Mouse (Mus musculus) cerebellum, adult 9-10 months (tissue): ENCODE data around the gene Syt14.

Source experiments
- DNase-seq: peaks from one replicate; pipeline ENCODE4 v3.0.0; 2022

The Syt14 gene

DNA sequence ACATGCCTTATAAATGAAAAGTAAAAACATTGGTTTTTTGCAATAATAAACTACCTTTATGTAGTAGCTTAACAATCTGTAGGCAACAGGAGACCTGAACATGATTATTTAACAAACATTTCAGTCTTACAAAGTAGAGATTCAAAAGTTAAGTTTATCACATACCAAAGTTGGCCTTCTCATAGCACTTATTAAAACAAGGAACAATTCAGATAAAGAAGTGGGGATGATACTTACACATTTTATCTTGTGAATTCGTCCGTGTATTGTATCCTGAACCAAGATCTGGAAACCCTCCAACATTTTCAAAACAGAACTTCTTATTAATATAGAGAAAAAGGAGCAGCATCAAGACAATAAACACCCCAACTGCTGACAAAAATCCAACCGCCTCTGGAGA lies 49.1 kb downstream of the Syt14 start:
- no peak for DNase-seq

DNA sequence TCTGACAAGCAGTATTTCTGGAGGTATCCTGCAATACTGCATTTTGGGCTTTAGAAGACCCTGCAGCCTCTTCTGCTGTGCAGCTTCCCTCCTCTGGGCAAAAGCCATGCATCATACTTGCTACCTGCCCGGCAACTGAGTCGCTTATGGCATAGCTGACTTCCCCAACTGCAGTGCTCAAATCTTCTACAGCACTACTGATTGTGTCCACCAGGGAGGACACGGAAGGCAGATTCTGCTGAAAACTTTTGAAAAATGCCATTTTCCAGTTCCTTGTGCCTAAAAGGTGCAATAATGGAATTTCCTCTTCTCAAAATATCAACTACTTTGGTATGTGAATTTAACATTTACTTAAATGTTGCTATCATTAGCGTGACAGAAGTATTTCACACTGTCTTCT lies 51.2 kb downstream of the Syt14 start:
- no peak for DNase-seq

DNA sequence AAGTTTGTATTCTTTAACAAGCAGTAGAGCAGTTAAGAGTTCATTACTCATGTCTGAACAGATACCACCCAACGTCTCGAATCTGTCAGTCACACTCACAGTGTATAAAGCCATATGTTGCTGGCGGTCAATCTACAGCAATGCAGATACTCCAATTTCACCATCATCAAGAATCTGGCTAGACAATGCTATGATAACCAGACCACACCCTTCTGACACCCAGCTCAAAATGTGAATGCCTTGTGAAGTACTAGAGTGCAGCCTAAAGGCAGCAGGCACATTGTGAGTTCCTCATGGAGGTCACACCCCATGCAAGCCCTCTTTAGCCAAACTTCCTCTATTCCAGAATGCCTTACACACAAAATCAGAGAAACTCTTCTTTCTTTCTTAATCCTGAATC lies 53.9 kb downstream of the Syt14 start:
- no peak for DNase-seq

DNA sequence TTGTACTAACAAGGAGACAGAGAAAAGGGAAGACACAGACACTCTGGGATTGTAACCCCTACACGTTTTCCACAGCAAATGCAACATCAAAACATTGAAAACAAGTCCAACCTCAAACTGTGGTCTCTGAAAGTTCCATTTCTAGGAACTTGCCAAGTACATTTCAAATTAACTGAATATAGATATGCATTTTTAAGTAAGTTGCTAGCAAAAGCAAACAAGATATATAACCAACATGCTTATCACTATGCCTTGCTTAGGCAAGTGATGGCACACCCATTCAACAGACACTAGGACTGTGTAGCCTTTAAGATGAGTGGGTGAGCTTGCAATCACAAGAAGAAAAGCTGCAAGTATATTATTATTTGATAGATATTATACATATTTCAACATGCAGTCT lies 54.5 kb downstream of the Syt14 start:
- DNase-seq: no peak

DNA sequence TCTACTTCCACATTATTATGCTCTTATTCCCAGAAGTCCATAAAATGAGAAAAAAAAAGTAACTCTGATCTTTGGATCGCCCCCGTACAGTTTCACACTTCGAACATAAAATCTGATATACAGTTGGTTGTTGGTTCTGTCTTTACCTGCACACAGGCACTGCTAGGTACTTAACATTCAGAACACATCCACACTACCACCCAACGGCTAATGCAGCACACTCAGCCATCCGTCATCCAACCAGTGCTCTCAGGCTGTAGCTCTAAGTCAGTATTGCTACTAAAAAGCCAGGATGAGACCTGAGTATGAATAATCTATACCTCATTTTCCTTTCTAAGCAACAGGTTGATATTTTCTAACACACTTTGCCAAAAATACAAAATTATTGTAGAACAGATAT lies 73.3 kb downstream of the Syt14 start:
- no peak for DNase-seq

DNA sequence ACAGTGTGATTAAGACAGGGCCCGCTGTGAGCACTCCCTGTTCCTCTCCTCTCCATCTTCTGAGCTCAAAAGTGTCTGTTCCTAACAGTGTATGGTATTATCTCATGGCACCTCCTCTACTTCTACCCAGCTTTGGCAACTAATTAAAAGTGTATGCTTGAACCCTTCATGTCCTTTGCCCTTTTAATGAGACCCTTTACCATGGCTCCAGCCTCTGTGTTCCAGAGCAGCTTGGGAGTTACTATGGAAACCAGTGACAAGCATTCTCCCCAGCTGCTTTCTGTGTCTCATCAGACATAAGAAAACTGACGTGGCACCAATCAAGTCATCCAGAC lies 87.8 kb downstream of the Syt14 start:
- no peak for DNase-seq

DNA sequence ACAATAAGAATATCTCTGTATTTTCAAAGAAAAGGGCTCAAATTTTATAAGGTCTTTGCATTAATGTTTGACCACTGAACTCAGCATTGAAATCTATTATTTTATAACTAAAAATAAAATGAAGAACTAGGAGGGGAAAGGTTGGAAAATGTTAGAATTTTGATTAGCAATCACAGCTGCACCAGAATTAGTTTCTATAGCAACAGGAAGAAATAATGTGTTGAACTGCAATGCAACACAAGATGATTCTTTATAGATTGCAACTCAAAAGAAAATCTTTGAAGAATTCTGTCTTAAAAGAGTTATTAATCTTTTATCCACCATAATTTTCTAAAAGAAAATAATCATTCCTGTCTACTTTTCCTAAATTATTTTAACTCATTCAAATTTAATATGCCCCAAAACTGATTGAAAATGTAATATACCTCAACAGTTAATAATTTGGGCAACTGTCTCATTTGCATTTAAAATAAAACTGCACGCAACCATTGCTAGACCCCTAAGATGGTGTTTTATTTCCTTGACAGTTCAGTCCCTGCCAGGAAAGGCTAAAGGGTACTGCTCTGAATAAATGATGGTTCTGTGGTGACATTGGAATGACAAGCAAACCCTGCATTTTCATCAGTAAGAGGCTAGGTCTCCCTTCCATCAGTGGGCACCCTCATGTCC lies 88.3 kb downstream of the Syt14 start:
- DNase-seq: no peak

DNA sequence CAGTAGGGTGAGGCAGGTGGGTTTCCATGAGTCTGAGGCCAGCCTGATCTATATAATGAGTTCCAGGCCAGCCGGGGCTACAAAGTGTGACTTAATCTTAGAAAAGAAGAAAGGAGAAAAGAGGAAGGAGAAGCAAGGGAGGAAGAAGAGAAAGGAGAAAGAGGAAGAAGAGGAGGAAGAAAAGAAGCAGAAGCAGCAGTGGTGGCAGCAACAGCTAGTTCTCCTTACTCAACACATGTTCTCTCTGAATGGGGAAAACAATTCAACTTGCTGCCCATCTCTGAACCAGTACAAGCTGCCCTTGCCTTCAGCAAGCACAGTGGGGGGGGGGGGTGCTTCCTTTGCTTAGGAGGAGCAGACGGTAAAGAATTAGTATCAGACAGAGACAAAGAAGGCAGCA lies 96.5 kb downstream of the Syt14 start:
- DNase-seq: no peak

DNA sequence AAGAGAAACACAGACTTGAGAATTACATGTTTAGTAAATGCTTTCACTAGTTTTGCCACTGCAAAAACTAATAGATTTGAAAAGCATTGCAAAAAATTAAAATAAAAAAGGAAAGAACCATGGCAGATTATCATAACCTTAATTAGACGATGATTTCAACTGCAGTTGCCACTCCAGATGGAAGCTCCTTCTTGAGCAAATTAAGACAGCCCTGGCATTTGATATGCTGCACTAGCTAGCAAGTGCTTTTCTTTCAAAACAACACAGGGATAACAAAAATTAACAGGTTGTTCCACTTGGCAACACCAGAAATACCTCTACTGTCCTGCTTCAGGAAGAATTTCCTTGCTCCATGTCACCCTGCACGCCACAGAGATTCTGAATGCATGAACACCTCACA lies 97.6 kb downstream of the Syt14 start:
- no peak for DNase-seq

DNA sequence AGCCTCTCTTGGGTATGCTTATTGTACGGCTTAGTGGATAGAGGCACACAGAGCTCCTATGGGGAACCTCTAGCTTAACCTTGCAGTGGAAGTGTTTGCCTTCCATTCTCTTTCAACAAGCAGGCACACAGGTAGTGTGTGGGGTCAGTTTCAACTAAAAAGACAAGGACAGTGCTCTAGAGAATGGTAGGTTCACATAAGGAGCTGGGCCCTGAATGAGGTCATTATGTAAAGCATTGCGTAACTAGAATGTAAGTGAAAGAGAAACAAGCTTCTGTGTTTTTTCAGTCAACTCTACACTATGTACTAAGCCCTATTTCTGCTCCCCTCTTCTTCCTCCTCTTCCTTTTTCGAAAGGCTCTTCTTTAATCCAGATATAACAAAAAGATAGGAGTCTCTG lies 103.8 kb downstream of the Syt14 start:
- DNase-seq: no peak

DNA sequence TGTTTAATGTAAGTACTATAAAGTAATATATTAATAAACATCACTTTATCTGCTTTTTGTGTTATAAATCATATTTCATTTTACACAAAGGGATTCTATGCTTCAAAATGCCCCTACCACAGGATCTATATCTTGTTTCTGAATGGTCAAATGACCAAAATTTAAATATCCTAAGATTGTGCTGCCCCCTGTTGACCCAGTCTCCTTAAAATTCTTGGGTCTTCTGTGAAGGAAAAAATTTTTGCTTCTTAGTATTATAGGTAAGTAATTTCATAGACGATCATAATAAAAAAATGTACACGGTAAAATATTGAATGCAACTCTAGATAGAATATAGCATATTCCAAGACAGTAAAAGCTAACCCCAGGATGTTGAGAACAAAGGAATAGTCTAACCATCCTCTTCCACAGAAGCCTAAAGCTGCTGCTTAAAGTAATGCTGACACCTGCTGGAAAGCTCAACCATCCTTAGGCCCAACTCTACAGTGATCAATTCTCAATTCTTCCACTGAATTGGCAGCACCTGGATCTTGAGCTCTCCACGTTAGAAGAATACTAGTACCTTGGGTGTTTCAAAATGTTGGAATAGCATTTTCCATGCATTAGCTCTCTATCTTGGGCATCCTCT lies 123.4 kb downstream of the Syt14 start:
- peak; percentile 15 for DNase-seq

DNA sequence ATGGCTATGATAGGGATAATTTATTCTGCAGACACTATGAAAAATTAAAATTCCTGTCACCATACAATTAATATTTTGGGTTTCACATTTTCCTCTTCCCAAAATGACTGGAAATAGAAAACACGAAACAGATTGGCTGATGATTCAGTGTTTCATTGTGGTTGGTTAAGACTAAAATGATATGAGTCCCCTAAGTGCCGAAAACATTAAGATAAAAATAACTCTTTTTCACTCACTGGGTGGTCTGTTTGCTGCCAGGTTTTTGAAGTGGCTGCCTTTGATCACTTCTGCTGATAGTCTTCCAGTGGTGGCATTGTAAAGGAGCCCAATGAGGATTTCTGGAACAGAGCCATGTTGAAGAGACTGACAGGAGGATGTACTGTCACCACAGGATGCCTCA lies 134.1 kb downstream of the Syt14 start:
- DNase-seq: no peak

DNA sequence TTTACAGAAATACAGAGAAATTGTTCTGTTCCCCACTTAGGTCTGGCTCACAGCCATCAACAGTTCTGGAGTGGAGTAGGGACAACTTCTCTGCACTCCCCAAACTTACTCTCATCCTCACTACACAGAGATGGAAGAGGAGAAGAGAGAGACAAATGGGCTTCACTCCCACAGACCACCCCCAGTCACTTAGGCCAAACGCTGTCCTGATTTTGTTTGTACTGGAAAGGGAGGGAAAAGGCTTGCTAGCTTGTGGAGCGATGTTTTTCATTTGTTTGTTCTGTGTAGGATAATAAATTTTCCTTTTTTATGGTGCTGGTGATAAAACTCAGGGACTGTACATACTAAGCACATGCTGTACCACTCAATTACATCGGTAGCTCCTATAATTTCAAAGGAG lies 134.7 kb downstream of the Syt14 start:
- no peak for DNase-seq

DNA sequence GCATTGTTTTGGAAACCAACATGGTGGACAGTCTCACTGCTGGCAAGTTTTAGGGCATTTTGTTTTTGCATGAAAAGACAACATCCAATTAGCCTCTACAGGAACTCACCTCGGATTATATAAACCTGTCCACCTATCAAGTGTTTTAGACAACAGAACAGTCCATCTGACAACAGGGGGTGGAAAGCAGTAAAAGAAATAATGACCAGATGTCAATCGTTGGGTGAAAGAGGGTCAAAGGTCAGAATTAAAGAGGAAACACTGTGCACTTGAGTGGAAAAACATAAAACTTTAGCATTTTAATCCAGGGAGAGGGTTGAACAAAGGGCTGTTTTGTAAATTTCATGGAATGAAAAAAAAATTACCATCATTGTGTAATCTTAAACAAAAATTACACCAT lies 136.8 kb downstream of the Syt14 start:
- no peak for DNase-seq

DNA sequence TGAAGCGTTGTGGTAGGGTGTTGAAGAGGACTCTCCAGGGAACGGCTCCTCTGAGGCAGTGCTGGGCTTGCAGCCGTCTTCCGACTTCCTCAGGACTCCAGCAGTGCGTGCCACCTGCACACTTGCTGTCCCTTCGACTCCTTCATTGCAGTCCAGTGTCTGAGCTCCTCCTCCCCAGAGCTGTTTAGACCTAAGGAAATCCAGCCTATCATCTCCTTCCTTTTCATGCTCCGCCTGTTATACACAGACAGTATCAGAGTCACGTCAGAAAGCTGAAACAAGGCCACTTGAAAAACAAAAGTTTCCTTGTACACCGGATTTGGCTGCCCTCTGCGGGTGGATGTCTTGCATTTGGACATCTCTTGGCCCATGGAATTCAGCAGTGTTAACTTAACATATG lies 138.4 kb downstream of the Syt14 start:
- peak; percentile 24 for DNase-seq

DNA sequence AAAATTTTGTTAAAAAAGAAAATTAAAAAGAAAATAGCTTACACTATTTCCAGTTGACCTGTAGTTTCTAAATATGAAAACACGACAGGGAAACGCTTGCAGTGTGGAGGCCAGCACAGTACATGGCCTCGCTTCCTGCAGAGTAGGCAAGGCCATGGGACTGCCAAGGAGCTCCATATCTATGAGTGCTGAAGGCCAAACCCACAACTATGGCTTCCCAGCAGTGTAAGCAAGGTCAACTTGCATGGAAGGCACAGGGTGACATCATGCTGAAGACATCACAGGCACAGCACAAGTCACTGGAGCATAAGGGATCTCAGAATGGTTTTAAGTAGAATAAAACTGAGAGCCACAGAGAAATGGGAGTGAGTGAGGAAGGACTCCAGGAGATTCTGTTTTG lies 139.5 kb downstream of the Syt14 start:
- no peak for DNase-seq

DNA sequence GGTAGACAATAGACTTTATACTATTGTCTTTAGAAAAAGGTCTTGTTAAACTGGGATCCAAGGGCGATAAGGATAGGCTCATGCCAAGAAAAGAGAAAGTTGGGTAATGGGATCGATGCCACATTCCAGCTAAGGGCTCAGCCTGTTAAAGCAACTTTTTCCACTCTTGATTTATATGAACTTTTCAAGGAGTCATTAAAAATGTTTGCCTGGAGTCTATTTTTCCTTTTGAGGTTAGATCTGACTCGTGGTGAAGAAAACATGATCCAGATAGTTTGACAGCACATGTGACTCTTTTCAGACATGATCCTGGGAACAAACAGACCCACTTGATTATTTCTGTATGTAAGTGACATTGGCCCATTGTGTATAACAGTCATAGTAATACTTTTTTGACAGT lies 144.9 kb downstream of the Syt14 start:
- DNase-seq: no peak

DNA sequence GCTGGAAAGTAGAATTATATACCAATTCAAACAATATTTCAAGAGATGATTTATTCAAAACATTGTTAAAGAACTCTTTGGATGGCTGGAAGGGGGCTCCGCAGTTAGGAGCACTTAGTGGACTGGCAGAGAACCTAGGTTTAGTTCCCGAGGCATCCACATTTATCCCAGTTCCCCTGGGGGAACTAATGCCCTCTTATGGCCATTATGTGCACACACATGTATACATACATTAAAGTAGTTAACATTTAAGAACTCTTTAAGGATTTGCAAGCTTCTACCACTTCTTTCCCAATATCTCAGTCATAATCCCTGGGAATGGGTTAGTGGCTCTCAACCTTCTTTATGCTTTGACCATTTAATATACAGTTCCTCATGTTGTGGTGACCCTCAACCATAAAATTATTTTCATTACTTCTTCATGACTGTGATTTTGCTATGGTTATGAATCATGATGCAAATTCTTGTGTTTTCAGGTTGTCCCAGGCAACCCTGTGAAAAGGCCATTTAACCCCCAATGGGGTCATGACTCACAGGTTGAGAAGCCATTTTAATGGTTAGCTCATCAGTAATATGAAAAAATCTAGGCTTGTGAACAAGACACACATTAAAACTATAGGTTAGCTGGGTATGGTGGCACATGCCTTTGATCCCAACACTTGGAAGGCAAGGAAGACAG lies 152.8 kb downstream of the Syt14 start:
- DNase-seq: no peak

DNA sequence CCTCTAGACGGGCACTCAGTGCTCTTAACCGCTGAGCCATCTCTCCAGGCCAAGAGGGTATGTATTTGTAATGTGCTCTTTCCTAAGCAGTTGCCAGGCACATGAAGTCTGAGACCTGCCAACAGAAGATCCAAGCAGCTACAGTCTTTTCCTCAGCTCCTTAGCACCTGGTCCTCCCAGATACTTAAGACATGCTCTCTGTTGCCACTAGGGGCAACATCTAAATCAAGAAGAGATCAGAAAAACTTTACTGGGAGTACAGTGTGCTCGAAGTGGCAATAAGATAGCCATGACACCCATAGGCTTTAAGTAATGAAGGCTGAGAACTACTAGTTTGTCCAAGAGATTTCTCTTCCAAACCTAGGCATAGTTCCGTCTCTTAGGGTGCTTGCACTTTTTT lies 155.4 kb downstream of the Syt14 start:
- DNase-seq: no peak

DNA sequence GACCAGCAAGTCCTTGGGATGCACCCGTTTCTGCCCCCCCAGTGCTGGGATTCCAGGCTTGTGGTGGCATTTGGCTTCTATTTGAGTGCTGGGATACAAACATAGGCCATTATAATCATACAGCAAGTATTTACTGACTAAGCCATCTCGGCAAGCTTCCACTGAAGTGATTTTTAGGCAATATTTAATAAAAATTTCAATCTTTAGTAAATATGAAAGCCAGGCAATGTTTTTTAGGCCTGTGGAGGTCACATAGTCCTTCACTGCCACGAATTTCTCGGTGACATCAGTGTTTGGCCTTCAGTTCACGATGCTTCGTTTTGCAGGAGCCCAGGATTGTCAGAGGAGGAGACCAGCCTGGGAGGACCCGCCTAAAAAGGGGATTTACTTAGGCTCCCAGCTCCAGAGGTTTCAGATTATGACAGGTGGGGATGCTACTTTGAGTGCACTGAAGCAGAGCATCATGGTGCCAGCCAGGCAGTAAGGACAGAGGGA lies 156.4 kb downstream of the Syt14 start:
- DNase-seq: no peak

DNA sequence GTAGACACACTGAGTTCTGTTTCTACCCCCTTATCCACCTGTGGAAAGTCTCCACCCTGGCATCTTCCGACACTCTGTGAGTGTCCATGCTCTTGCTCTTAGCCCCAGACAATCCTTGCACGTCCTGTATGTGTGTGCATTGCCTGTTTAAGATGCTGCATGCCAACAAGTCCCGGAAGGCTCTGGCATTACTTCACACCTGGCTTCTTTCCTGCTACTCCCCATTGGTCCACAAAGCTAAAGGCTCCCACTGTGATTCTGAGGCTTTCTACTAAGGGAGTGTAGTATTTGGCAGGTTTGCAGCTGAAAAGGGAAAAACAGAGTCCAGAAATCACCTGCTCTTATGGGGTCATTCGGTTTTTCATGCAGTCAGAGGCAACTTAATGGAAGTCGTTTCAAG lies 162.7 kb downstream of the Syt14 start:
- DNase-seq: peak; percentile 72

DNA sequence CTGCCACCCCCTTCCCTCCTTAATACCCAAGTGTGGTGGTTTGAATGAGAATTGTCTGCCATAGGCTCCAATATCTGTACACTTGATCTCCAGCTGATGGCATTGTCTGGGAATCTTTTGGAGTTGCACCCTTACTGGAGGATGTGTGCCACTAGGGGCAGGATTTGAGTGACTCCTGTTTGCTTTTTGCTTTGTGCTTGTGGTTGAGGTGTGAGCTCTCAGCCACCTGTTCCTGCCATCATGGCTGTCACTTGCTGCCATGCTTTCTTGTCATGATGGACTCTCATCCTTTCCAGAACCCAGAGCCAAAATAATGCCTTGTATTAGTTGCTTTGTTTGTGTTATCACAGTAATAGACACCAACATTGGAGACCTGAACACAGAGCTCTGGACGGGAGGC lies 165.8 kb downstream of the Syt14 start:
- DNase-seq: no peak

DNA sequence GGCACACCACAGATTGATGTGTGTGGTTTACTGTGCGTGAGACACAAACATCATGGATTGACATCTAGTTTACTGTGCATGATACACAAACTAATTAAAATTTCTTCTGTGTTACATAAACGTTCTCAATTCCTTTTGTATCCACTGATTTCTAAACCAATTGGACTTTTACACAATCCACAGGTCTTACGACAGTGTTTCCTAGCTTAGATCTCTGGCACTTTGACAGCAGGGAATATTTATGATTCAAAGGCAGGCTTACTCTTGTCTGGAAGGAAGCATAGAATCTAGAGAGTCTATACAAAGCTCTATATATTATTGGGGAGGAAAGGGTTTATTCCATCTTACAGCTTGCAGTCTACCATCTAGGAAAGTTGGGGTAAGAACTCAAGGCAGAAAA lies 171.1 kb downstream of the Syt14 start:
- no peak for DNase-seq

DNA sequence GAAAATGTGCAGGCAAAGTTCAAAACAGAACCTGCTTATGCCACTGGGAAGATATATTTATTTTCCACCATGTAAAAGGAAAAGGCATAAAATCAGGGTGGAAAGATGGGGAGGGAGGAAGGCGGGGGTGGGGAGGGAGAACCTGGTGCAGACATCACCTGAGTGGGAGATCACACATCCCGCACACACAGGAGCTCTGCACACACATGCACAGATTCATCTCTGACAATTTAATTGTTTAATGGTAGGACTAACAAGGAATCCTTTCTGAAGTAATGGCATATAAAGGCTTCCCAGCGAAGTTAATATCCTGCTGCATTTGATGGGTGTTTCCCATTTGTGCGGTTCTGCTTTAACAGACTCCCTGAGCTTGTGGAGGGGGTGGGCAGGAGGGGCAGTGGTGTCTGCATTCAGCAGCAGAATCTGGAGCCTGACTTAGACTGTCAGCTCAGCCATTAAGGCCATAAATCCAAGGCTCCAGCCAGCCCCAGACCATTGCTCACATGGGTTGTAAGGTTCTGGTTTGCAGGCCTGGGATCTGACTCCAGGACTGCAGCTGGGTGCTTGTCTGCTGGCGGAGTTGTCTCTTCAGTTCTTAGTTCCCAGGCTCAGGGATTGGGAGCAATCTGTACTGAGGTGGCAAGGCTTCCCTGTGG lies 174.1 kb downstream of the Syt14 start:
- no peak for DNase-seq
